Mouse (Mus musculus) embryonic stem cell, embryonic (primary cell): Measurements from ENCODE around the gene Hip1.

ENCODE experiments used
- CTCF ChIA-PET, 4 experiments: fragments of 300-600 bp in 2 of 4; fragments of 350-600 bp in 2 of 4; sonication (Branson Sonifier 250); formaldehyde crosslinking; loops; one replicate each; lab custom pipeline; 2022; ENCODE audit warnings: inconsistent platforms in 2 of 4; lab: Charles Lee
- POLR2A ChIA-PET, 4 experiments: fragments of 300-600 bp in 2 of 4; fragments of 350-600 bp in 2 of 4; sonication (Branson Sonifier 250); formaldehyde crosslinking; loops; one replicate each; lab custom pipeline; 2022; ENCODE audit warnings: antibody characterized with exemption in 4 of 4, inconsistent platforms in 1 of 4; lab: Charles Lee

The Hip1 gene

DNA sequence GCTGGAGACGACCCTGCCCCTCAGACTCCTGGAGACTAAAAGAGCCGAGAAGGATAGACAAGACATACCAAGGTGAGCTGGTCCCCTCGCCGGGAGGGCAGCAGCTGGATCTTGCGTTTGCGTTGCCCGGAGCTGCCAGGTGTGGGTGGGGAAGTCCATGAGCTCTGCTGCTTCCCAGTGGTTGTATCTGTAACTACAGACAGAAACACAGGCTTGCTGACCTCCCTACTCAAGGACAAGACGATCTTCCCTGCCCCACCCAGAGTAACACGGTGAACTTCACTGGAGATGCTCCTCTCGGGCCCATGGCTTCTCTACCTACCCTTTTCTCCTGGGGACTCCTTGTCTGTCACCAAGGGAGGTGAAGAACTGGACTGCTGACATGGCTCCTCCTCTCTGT is 161.1 kb downstream of the Hip1 start:
- ChIA-PET CTCF (interaction anchor here in 2 of 4 experiments (0.6 to 1.3 kb wide), 5 partner anchors 11 to 719 kb away, joined by 3 to 4 read pairs (median 3); no protein-coding TSS in a partner anchor), POLR2A (interaction anchor here in 3 of 4 experiments (0.5 to 2.8 kb wide), 9 partner anchors 10 to 149 kb away, joined by 3 to 17 read pairs (median 4); partner anchors contain the start of gene Pom121 (in 2 of the 3))

GRCm38 (mm10) chr5:135382746-135383145 is 162.2 kb downstream of the Hip1 start:
- CTCF ChIA-PET: interaction anchor here in 2 of 4 experiments (0.9 to 1.1 kb wide), 2 partner anchors 10 to 118 kb away, joined by 3 read pairs; no protein-coding TSS in a partner anchor
- POLR2A ChIA-PET: interaction anchor here in 2 of 4 experiments (1.3 to 3.1 kb wide), 4 partner anchors 11 to 12 kb away, joined by 4 to 17 read pairs (median 9); partner anchors contain the start of genes Pom121 (in 2 of the 2) and Nsun5 (in 1 of the 2)

DNA sequence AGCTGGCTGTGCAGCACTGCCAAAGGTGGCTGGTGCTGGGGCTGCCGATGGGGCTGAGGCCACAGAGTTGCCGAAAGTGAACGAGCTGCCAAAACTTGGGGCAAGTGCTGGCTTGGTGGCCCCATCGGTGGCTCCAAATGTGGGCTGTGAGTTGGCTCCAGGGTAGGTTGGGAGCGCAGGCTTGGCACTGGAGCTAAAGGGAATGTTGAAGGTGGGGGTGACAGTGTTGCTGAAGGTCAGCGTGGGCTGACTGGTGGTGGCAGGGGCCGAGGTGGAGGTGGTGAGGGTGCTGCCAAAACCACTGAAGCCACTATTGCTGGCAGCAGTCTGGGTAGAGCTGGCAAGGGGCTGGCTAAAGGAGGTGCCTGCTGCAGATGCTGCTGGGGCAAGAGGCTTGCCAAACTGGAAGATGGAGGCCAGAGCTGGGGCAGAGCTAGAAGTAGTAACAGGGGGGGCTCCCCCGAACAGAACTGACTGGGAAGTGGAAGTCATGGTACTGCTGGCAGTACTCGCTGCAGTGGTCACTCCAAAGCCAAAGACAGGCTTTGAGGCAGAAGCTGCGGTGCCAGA is 163.5 kb downstream of the Hip1 start:
- ChIA-PET CTCF (interaction anchor here in 3 of 4 experiments (0.6 to 1.2 kb wide), 4 partner anchors 15 to 731 kb away, joined by 3 to 4 read pairs (median 4); no protein-coding TSS in a partner anchor), POLR2A (interaction anchor here in 3 of 4 experiments (0.6 to 3.1 kb wide), 5 partner anchors 10 to 345 kb away, joined by 3 to 10 read pairs (median 6); partner anchors contain the start of gene Nsun5 (in 1 of the 3))

- ChIA-PET CTCF (interaction anchor here in 1 of 4 experiments (1.2 kb wide), 1 partner anchor 14 kb away, joined by 3 read pairs; no protein-coding TSS in a partner anchor), POLR2A (interaction anchor here in 3 of 4 experiments (1.3 to 3.1 kb wide), 4 partner anchors 10 to 17 kb away, joined by 3 to 10 read pairs (median 7); partner anchors contain the start of gene Nsun5 (in 1 of the 3))
Measured at GRCm38 (mm10) chr5:135380681-135381080, 164.2 kb downstream of the Hip1 start.

DNA sequence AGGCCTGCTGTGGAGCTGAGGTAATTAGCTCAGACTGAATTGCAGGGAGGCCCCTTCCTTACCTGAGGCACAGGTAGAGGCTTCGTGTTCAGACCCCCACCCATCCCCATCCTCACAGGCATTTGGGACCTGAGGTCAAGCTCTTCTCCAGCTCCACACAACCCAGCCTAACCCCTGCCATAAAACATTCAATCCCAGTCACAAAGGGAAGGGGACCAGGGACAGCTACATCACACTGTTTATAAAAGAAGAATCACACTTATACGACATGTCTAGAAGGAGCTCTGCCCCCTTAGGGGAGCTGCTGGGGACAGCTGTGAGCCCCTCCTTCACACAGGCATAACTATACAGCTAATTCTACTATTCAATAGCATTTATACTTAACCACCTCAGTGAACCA is 168.6 kb downstream of the Hip1 start:
- POLR2A ChIA-PET: interaction anchor here in 2 of 4 experiments (0.6 to 1.2 kb wide), 5 partner anchors 14 to 560 kb away, joined by 3 read pairs; no protein-coding TSS in a partner anchor
- CTCF ChIA-PET: interaction anchor here in 2 of 4 experiments (0.5 to 0.9 kb wide), 2 partner anchors 11 to 354 kb away, joined by 3 to 5 read pairs; no protein-coding TSS in a partner anchor

GRCm38 (mm10) chr5:135375167-135375566 is 169.8 kb downstream of the Hip1 start:
- ChIA-PET CTCF (no interaction called here), POLR2A (interaction anchor here in 2 of 4 experiments (0.9 to 1.7 kb wide), 3 partner anchors 15 to 403 kb away, joined by 3 to 6 read pairs (median 3); partner anchors contain the start of genes Mdh2 (in 1 of the 2), Pom121 (in 1 of the 2) and Styxl1 (in 1 of the 2))

GRCm38 (mm10) chr5:135373601-135374000 is 171.3 kb downstream of the Hip1 start:
- ChIA-PET POLR2A (interaction anchor here in 1 of 4 experiments (0.8 to 1.0 kb wide), 2 partner anchors 21 to 146 kb away, joined by 3 to 4 read pairs; no protein-coding TSS in a partner anchor), CTCF (interaction anchor here in 2 of 4 experiments (0.5 to 1.6 kb wide), 3 partner anchors 10 to 335 kb away, joined by 3 to 10 read pairs (median 6); no protein-coding TSS in a partner anchor)

- ChIA-PET CTCF (no interaction called here), POLR2A (interaction anchor here in 2 of 4 experiments (0.9 to 2.2 kb wide), 7 partner anchors 10 to 39 kb away, joined by 3 to 10 read pairs (median 3); partner anchors contain the start of genes Pom121 (in 1 of the 2) and Trim50 (in 1 of the 2))
Measured at GRCm38 (mm10) chr5:135371195-135371594, 173.7 kb downstream of the Hip1 start.

- CTCF ChIA-PET: interaction anchor here in 1 of 4 experiments (0.6 to 0.7 kb wide), 2 partner anchors 22 to 109 kb away, joined by 3 to 4 read pairs; no protein-coding TSS in a partner anchor
- POLR2A ChIA-PET: interaction anchor here in 2 of 4 experiments (0.6 to 2.2 kb wide), 12 partner anchors 9 to 318 kb away, joined by 3 to 10 read pairs (median 3); partner anchors contain the start of genes Pom121 (in 1 of the 2) and Trim50 (in 1 of the 2)
Measured at GRCm38 (mm10) chr5:135369787-135370654, 174.9 kb downstream of the Hip1 start, which contains the start of gene Nsun5. Gene Nsun5 (plus strand): TSS chr5:135369953.

- CTCF ChIA-PET: interaction anchor here in 1 of 4 experiments (0.7 kb wide), 1 partner anchor 110 kb away, joined by 3 read pairs; no protein-coding TSS in a partner anchor
- POLR2A ChIA-PET: interaction anchor here in 1 of 4 experiments (1.8 kb wide), 1 partner anchor 24 kb away, joined by 4 read pairs; the partner anchor contains the start of gene Pom121
Measured at GRCm38 (mm10) chr5:135369196-135369595, 175.7 kb downstream of the Hip1 start.

- POLR2A ChIA-PET: no interaction called here
- CTCF ChIA-PET: interaction anchor here in 1 of 4 experiments (0.6 kb wide), 1 partner anchor 1234 kb away, joined by 3 read pairs; no protein-coding TSS in a partner anchor
Measured at GRCm38 (mm10) chr5:135368312-135368711, 176.6 kb downstream of the Hip1 start.

GRCm38 (mm10) chr5:135367841-135368240 is 177.1 kb downstream of the Hip1 start:
- ChIA-PET POLR2A (no interaction called here), CTCF (no interaction called here)

DNA sequence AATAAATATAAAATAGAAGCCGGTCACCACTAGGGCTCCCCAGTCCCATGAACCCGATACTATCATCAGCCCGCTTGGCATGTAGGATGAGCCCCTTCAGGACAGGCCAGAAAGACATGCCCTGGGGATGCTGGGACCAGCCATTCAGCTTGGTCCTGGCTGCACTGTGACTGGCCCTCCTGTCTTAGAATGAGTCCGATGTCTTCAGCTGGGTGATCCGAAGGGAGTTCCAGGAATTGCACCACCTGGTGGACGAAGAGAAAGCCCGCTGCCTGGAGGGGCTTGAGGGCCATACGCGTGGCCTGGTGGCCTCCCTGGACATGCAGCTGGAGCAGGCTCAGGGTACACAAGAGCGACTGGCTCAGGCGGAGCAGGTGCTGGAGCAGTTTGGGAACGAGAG is 181.4 kb downstream of the Hip1 start:
- CTCF ChIA-PET: interaction anchor here (0.6 to 2.0 kb wide), 29 partner anchors 8 to 1729 kb away, joined by 3 to 13 read pairs (median 3); partner anchors contain the start of genes Trim50 (in 3 of the 4) and Fzd9 (in 1 of the 4)
- POLR2A ChIA-PET: interaction anchor here in 3 of 4 experiments (0.7 to 1.6 kb wide), 7 partner anchors 9 to 267 kb away, joined by 3 to 6 read pairs (median 3); partner anchors contain the start of gene Trim50 (in 1 of the 3)

DNA sequence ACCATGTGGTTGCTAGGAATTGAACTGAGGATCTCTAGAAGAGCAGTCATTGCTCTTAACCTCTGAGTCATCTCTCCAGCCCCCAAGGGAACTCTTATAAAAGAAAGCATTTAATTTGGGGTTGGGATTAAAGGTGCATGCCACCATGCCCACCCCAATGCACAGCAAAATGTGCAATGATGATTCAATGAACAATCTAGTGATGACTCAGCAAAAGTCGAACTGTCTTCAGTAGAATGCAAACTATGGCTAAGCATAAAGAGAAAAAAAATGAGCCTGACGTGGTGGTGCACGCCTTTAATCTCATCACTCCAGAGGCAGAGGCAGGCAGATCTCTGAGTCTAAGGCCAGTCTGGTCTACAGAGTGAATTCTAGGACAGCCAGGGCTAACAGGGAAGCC is 182.3 kb downstream of the Hip1 start:
- CTCF ChIA-PET: interaction anchor here in 2 of 4 experiments (1.1 to 1.6 kb wide), 3 partner anchors 16 to 112 kb away, joined by 3 to 5 read pairs (median 3); partner anchors contain the start of gene Fzd9 (in 1 of the 2)
- POLR2A ChIA-PET: no interaction called here

DNA sequence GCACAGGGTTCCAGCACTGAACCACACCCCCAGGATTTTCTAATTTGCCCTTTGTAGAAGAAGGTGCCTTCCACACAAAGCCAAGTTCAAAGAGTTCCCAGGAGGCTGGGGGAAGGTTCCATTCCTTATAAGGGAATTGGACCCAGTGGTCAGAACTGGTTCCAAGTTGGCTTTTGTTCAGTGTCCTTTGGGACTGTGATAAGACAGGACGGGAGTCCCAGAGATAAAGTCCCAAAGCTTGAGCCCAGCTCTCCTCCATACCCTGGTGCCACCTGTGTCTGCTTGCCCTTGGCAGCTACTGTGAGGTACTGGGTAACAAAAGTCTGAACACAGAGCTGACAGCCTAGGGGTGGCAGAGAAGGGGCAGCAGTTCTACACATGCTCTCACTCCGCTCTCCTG is 185.1 kb downstream of the Hip1 start:
- ChIA-PET POLR2A (interaction anchor here in 2 of 4 experiments (0.6 to 1.0 kb wide), 2 partner anchors 11 to 35 kb away, joined by 3 read pairs; partner anchors contain the start of gene Nsun5 (in 1 of the 2)), CTCF (interaction anchor here in 1 of 4 experiments (0.7 kb wide), 1 partner anchor 154 kb away, joined by 3 read pairs; no protein-coding TSS in a partner anchor)

- ChIA-PET POLR2A (interaction anchor here in 2 of 4 experiments (0.7 kb wide), 3 partner anchors 35 to 600 kb away, joined by 3 to 5 read pairs (median 4); no protein-coding TSS in a partner anchor), CTCF (interaction anchor here in 1 of 4 experiments (0.7 kb wide), 1 partner anchor 63 kb away, joined by 16 read pairs; no protein-coding TSS in a partner anchor)
Measured at GRCm38 (mm10) chr5:135357556-135357955, 187.4 kb downstream of the Hip1 start.
